Mouse (Mus musculus): Measurements from ENCODE around the gene Grasp. TPM values are rescaled to one million over a fixed set of nuclear protein-coding genes. Genes with fewer than 3 reads are reported as not detected.
A peak's percentile ranks its signal among the peaks of the same experiment; 100 is the strongest.

The Grasp gene
- polyA plus RNA-seq, 1 experiment from 2014 or later, result 6.0 TPM

- Histone ChIP-seq H3K4me3 (replicated peaks) (no peak overlapping the region), H3K36me3 (peaks cover 30% of the 10 kb centered on the region), H3K9me3 (no peaks in the 10 kb centered on the region), H3K4me1 (peaks cover 25% of the 10 kb centered on the region), H3K4me2 (no peak overlapping the region), H3K9ac (no peak overlapping the region), H3K27ac (no peak overlapping the region), H3K27me3 (replicated peaks) (no peaks in the 10 kb centered on the region)
- no peak for ATAC-seq (ENCODE audit: insufficient read depth, low FRiP score, low read depth)
- 72% methylated on average over 3 of the region's 3 CpGs for WGBS
These were observed 47.1 kb downstream of the Grasp start for GRCm38 (mm10) chr15:101271107-101271506.

- Histone ChIP-seq H3K4me2 (no peak overlapping the region), H3K9me3 (no peaks in the 10 kb centered on the region), H3K27me3 (replicated peaks) (no peaks in the 10 kb centered on the region), H3K4me3 (replicated peaks) (no peak overlapping the region), H3K27ac (no peak overlapping the region), H3K36me3 (peaks cover 30% of the 10 kb centered on the region), H3K4me1 (peaks cover 27% of the 10 kb centered on the region), H3K9ac (no peak overlapping the region)
- WGBS, result 83% methylated on average over 15 of the region's 15 CpGs
- no peak for ATAC-seq (ENCODE audit: insufficient read depth, low FRiP score, low read depth)
These were observed 47.5 kb downstream of the Grasp start for GRCm38 (mm10) chr15:101271513-101271912.

GRCm38 (mm10) chr15:101274380-101274779, 50.4 kb downstream of the Grasp start:
- no peak for ATAC-seq (ENCODE audit: insufficient read depth, low FRiP score, low read depth)
- H3K27ac ChIP-seq, result no peak overlapping the region
- peaks cover 24% of the 10 kb centered on the region for H3K4me1 ChIP-seq
- H3K9me3 ChIP-seq, result no peaks in the 10 kb centered on the region
- H3K4me3 ChIP-seq (replicated peaks), result no peak overlapping the region
- peaks cover 30% of the 10 kb centered on the region for H3K36me3 ChIP-seq
- no peak overlapping the region for H3K4me2 ChIP-seq
- 23% methylated on average over 6 of the region's 6 CpGs for WGBS
- H3K27me3 ChIP-seq (replicated peaks), result no peaks in the 10 kb centered on the region
- no peak overlapping the region for H3K9ac ChIP-seq

- ATAC-seq (ENCODE audit: insufficient read depth, low FRiP score, low read depth), result peak; percentile 28; the same call in 1 of the 2 replicates
- Histone ChIP-seq H3K27me3 (replicated peaks) (no peaks in the 10 kb centered on the region), H3K27ac (peak overlapping the region; percentile 16; the same call in 1 of the 2 replicates), H3K4me1 (peaks cover 26% of the 10 kb centered on the region), H3K4me3 (replicated peaks) (no peak overlapping the region), H3K9me3 (no peaks in the 10 kb centered on the region), H3K9ac (no peak overlapping the region), H3K4me2 (no peak overlapping the region), H3K36me3 (peaks cover 15% of the 10 kb centered on the region)
- 63% methylated on average over 11 of the region's 11 CpGs for WGBS
These were observed 53.4 kb downstream of the Grasp start for GRCm38 (mm10) chr15:101277351-101277899.

- ATAC-seq (ENCODE audit: insufficient read depth, low FRiP score, low read depth), result no peak
- no peaks in the 10 kb centered on the region for H3K27me3 ChIP-seq (replicated peaks)
- H3K27ac ChIP-seq, result peak overlapping the region; percentile 16
- no peak overlapping the region for H3K4me2 ChIP-seq
- H3K9me3 ChIP-seq, result no peaks in the 10 kb centered on the region
- H3K36me3 ChIP-seq, result 0 out of 2 replicates have a peak, but pooled peaks cover 7% of the 10 kb centered on the region
- no peak overlapping the region for H3K9ac ChIP-seq
- peaks cover 26% of the 10 kb centered on the region for H3K4me1 ChIP-seq
- 49% methylated on average over 5 of the region's 5 CpGs for WGBS
- H3K4me3 ChIP-seq (replicated peaks), result no peak overlapping the region
These were observed 54.6 kb downstream of the Grasp start for GRCm38 (mm10) chr15:101278589-101278988.

- Histone ChIP-seq H3K27ac (no peak overlapping the region), H3K9me3 (no peaks in the 10 kb centered on the region)
These were observed 55.5 kb downstream of the Grasp start for GRCm38 (mm10) chr15:101279430-101279999.

More at GRCm38 (mm10) chr15:101279430-101279999, 55.5 kb downstream of the Grasp start:
- Histone ChIP-seq H3K27me3 (replicated peaks) (no peaks in the 10 kb centered on the region), H3K4me2 (no peak overlapping the region), H3K36me3 (no peaks in the 10 kb centered on the region), H3K4me3 (replicated peaks) (no peak overlapping the region), H3K4me1 (peaks cover 26% of the 10 kb centered on the region), H3K9ac (no peak overlapping the region)
- WGBS, result 50% methylated on average over 12 of the region's 12 CpGs
- no peak for ATAC-seq (ENCODE audit: insufficient read depth, low FRiP score, low read depth)

Small RNA genes lying within 50 kb of the gene (microRNA-seq; reads per million reads assigned to microRNA genes)
- 1.2 reads per million for gene Mir6962

Other genes with a start within 250 kb of the Grasp start
- gene Gm47841, start 176.8 kb upstream of the Grasp start, polyA plus RNA-seq (2015; fragmentation: Nextera tagmentation; extraction: Ambion mirVana), result not detected in 2 replicates
- gene Fignl2, start 145.6 kb upstream of the Grasp start, polyA plus RNA-seq (2015; fragmentation: Nextera tagmentation; extraction: Ambion mirVana), result 0.19 and 0.21 TPM in 2 replicates
- not detected in 2 replicates for gene Ankrd33, start 108.4 kb upstream of the Grasp start, polyA plus RNA-seq (2015; fragmentation: Nextera tagmentation; extraction: Ambion mirVana)
- gene Acvrl1, start 95.7 kb upstream of the Grasp start, polyA plus RNA-seq (2015; fragmentation: Nextera tagmentation; extraction: Ambion mirVana), result 27.0 and 28.4 TPM in 2 replicates
- 8.9 and 9.9 TPM in 2 replicates for gene Acvr1b, start 50.1 kb upstream of the Grasp start, polyA plus RNA-seq (2015; fragmentation: Nextera tagmentation; extraction: Ambion mirVana)
- gene Nr4a1, start 30.1 kb downstream of the Grasp start, polyA plus RNA-seq (2015; fragmentation: Nextera tagmentation; extraction: Ambion mirVana), result 10.6 and 11.2 TPM in 2 replicates
- 66.0 and 66.4 TPM in 2 replicates for gene Atg101, start 60.1 kb downstream of the Grasp start, polyA plus RNA-seq (2015; fragmentation: Nextera tagmentation; extraction: Ambion mirVana)
- gene 6030408B16Rik, start 69.0 kb downstream of the Grasp start, polyA plus RNA-seq (2015; fragmentation: Nextera tagmentation; extraction: Ambion mirVana), result 9.5 and 11.6 TPM in 2 replicates
- 7.7 and 12.7 TPM in 2 replicates for gene Krt80, start 146.0 kb downstream of the Grasp start, polyA plus RNA-seq (2015; fragmentation: Nextera tagmentation; extraction: Ambion mirVana)
- 172 and 231 TPM in 2 replicates for gene Krt7, start 186.9 kb downstream of the Grasp start, polyA plus RNA-seq (2015; fragmentation: Nextera tagmentation; extraction: Ambion mirVana)
- gene Krt87, start 214.6 kb downstream of the Grasp start, polyA plus RNA-seq (2015; fragmentation: Nextera tagmentation; extraction: Ambion mirVana), result 0.24 and 0.40 TPM in 2 replicates
- gene Krt88, start 223.6 kb downstream of the Grasp start, polyA plus RNA-seq (2015; fragmentation: Nextera tagmentation; extraction: Ambion mirVana), result 0.14 TPM in 1 of 2 replicates, not detected in the other
- gene Krt81, start 239.6 kb downstream of the Grasp start, polyA plus RNA-seq (2015; fragmentation: Nextera tagmentation; extraction: Ambion mirVana), result not detected in 2 replicates
- 0.06 TPM in 1 of 2 replicates, not detected in the other for gene Krt86, start 249.3 kb downstream of the Grasp start, polyA plus RNA-seq (2015; fragmentation: Nextera tagmentation; extraction: Ambion mirVana)